Mouse (Mus musculus) gastrocnemius, postnatal 4 days (tissue): ENCODE results near the gene Pik3r1. TPM values are rescaled to one million over a fixed set of nuclear protein-coding genes. Genes with fewer than 3 reads are reported as not detected.
A peak's percentile ranks its signal among the peaks of the same experiment; 100 is the strongest.

ENCODE experiments used
- DNase-seq, 2 experiments: peaks; one replicate each; pipeline ENCODE4 v3.0.0; 2021 to 2022; ENCODE audit warnings: low spot score in 2 of 2, mixed read lengths in 2 of 2
- long read RNA-seq, 2 experiments: library from polyadenylated mRNA; stranded (forward); transcript quantifications; one replicate each; pipeline ENCODE4 v2.0.0; 2021
- total RNA-seq, 2 experiments: library from RNA; stranded (reverse); gene quantifications; 2 replicates each; pipeline ENCODE4 v1.2.3; 2021

The Pik3r1 gene
- total RNA-seq, result 10 to 100 TPM; 42.1 to 45.5 TPM
- long read RNA-seq, experiment 1, full-length matches to known transcripts, result 4 of 10 reads
- long read RNA-seq, experiment 1, partial matches to known transcripts, result 0 of 10 reads
- long read RNA-seq, experiment 1, other reads (novel, unspliced or antisense), result 6 of 10 reads
- long read RNA-seq, experiment 2, full-length matches to known transcripts, result 4 of 10 reads
- long read RNA-seq, experiment 2, partial matches to known transcripts, result 1 of 10 reads
- long read RNA-seq, experiment 2, other reads (novel, unspliced or antisense), result 5 of 10 reads

DNA sequence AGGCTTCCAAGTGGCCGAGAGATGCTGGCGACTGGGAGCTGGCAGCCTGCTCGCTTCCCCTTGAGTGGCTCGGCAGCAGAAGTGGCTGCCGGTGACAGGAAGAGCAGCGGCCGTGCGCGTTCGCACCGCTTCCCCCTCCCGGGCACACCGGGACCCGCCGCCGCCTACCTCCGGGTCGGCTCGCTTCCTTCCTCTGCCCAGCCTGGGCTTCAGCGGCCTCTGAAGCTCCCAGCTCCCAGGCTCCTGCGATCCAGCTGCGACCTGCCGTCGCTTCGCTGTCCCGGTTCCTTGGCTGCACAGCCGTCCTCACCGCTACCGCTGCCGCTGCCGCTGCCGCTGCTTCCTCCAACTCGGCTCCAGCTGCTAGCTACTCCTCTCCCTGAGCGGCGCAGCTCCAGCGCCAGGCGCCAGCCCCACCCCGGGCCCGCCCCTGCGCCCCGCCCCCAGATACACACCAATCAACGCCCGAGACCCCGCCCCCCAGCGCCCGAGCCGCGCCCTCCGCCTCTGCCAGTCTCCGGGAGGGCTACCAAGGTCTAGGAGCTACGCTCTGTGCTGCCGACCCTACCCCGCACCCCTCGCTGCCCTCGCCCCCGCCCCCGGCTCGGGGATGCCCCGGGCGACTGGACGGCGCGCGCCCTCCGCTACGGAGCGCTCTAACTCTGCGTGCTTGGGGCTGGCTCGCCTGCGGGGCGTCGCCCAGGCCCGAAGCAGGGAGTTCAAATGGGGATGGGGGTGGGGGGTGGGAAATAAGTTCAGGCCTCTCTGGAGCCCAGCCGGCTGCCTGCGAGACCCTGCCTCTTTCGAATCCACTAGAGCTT lies at the start of gene Pik3r1:
TSS of gene Pik3r1 (minus strand) at position 409 of the 821 bp plus-strand sequence.
- peak; percentile 98 to 99 for DNase-seq

DNA sequence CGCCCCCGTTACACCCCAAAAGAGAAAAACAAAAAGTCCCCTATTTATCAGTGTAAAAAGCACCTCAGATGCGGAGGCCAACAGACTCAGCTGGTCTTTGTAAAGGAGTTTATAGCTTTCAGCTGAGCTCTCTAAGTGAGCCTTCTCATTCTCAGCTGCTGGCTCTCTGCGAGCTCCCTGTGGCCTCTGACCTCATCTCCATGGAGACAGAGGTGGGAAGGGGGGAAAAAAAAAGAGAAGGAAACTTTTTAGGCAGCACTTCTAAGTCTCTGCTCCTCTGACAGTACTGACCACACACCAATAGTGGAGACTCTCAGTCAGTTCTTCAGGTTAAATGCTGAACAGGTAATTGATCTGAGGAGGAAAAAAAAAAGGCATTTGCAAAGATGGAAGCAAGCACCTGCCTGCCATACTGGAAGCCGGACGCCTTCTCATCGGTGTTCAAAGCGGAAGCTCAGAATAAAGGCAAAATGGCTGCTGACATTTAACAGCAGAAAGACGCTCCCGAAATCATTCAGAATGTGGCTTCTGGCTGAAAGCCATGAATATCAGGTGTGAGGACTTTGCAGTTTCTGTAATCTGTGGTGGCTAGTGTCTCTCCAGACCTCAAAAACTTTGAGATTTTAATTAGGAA lies 45.4 kb upstream of the Pik3r1 start:
- DNase-seq, result peak in 1 of 2 experiments; percentile 31

DNA sequence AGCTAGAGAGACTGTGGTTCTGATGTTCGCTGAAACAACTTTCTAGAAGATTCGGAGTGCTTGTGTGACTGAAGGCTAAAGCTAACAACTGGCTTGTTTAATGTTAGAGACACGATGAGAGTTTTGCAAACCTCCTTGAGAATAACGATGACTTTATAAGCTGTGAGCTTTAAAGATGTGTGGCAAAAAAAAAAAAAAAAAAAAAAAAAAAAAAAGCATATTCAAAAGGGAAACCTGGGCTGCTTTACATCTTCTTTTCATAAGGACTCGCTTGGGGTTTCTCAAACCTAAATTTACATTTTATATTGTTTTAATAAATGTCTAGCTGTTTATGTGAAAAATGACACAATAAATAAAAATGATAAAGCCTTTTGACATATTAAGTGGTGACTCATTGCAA lies 44.3 kb upstream of the Pik3r1 start:
- DNase-seq, result no peak

DNA sequence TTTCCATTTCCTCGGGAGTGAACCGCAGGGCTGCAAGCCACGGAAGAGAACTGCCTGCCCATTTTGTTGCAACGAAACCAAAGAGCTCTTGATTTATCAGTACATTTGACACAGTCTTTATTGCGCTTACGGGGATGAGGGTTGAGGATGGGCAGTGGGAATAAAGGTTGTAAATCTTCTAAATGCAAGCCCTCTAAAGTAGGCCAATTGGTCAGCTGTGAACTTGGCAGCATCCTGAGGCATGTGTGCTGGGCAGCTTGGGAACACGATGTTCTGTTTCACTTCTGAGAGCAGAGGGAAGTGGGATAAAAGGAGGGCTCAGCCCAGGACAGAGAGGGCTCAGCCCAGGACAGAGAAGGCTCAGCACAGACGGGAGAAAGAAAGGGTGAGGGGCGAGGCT lies 43.9 kb upstream of the Pik3r1 start:
- DNase-seq, result peak in 1 of 2 experiments; percentile 43

DNA sequence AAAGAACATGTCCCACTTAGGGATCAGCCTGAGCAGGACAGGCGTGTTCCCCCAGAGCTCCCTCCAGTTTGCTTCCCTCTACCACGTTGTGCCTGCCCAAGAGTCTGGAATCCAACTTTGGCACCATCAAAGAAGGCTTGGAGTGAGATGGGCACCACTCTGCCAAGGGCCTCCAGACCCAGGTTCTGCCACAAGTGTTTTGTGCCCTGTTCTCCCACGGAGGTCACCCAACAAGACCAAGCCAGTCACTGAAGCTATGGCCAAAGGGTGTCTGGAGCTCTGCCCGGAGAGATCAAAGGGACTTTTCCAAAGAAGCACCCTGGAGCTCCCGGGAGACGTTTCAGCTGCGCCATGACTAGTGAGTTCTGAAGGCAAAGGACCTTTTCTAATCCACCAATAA lies 42.6 kb upstream of the Pik3r1 start:
- DNase-seq, result no peak

DNA sequence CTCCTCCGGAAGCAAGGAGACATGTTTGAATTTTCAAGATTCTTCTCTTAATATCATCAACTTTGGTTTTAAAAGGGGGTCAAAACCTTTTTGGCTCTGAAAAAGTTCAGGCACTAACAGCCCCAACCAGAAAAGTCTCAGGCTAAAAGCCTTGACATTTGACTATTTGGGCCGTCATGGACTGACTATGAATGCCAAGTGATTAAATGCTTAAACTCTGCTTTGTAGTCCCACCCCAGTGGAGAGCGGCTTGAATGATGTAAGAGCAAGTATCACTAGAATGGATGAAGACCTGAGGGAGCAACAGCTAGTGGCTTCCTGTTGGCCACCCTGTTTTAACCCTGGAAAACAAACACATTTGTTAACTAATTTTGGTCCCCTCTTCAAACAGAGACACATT lies 41.8 kb upstream of the Pik3r1 start:
- no peak for DNase-seq

DNA sequence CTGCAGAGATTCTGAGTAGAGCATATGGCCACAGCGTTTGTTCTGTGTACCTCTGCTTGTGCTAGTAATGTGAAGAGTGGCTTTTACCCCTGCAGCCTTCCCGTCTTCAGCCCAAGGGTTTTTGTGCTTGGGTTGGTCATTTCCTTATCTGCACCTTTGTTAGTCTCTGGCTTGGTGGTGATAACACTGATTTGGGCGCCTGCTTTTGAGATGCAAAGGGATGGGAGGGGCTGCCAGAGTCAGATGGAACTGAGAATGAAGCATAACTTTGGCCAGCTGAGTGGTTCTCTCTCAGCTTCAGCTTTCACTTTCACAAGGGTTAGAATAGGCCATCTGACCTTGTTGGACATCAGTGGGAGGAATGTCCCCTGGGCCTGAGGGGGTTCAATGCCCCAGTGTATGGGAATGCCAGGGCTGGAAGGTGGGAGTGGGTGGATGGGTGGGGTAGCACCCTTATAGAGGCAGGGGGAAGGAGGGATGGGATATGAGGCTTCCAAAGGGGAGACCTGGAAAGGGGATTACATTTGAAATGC lies 37.6 kb upstream of the Pik3r1 start:
- no peak for DNase-seq

DNA sequence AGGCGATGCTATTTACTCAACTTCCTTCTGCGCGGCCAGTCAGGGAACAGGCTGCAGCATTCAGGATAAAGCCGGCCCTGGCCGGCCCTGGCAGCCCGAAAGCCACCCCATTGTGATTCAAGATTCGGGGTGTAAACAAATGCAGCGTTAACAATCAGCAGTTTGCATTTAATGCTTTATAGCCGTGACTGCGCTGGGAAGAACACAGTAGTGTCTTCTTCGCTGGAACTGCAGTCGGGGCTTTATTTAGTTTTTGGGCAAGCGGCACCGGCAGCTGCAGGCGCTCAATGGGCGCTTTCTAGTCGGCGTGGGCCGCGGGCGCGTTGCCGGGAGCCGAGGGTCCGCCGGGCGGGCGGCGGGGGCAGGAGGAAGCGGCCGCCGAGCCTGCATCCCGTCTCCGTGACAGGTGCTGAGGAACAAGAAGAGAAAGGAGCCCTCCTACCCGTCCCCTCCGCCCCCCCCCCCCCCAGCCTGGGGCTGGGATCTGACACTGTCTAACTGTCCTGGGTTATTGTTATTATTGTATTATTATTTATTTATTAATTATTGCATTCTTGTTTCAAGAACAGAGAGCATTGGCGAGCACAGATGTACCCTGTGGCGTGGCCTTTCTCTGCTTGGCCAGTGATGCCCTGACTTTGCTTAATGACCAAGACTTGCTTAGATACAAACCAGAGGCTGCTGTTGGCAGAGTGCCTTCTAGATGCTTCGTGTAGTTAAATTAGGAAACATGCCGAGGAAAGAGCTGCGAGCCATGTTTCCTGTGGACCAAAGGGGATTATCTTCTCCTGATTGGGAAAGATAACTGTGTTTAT lies 33.6 kb upstream of the Pik3r1 start:
- DNase-seq, result peak; percentile 34 to 67

DNA sequence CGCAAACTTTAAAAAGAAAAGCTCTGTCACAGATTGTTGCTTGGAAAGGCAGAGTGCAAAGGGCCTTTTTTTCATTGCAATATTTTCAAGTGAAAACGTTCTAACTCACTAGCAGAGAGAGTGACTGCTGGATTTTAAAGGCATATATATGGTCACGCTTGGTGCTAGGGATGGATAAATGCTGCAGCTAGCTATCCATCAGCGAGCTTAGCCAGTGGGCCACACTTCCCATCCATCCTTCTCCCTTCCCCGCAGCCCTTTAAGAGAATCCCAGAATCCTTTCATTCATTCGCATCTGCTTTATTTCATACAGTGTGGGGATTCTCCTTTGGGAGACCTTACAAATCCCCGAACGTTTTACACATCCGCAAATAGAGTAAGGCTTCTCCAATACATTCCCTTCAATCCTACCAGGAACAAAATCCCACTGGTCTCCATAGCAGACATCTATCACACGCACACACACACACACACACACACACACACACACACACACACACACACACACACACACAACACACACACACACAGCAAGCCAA lies 32.9 kb upstream of the Pik3r1 start:
- DNase-seq, result no peak

DNA sequence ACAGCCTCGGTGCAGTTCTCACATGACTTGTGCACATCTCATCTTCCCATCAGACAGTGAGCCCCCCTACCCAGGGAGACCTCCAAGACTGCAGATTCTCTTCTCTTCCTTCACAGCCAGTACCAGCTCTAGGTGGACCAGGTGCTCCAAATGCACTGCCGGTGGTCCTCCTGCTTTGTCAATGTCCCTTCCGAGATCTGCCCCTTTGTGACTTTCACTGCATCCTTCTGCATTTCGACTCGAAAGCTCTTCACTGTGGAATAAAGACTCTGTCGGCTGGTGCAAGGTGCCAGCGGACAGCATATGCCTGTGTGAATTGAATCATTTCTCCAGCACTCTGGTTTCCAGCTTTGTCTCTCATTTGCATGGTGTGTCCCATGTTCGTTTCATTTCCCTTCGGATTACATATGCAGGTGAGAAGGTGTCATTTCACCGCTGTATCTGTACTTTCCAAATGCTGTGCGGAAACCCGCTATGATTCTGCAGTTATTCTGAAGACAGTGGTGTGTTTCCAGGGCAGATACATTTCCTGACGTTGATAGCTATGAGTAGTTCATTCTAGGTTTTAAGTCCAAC lies 32.1 kb upstream of the Pik3r1 start:
- DNase-seq, result no peak

DNA sequence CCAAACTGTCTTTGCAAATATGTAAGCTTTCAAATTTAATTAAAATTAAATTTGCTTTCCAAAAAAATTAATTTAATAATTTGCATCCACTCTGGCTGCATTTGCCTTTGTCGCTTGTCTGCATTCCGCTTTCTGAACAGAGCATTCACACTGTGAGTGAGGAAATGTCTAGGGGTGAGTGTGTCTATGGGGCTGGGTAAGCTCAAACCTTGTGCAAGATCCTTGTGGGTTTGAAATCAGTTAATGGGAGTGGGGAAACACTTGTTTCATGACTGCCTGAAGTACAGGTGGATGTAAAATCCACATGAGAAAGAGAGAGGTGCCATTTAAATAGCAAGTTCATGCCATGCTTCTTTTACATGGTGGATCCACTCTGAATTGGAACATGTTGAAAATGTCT lies 31.3 kb upstream of the Pik3r1 start:
- DNase-seq, result no peak

DNA sequence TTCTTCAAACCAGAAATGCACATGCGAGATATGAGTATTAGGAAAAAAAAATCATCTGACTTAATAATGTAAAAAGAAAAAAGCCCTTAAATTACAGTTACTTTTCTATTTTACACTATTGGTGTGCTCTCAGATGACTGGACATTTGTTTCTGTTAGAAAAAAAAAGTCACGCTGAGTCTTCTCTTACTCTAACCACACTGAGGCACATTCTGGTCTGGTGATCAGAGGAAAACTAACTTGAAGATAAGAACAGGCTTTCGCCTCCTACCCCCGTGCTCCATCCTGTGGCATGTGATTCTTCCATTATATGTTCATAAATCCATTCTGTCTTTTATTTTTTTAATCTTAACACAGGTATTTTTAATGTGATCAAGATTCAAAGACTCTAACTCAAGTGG lies 30.5 kb upstream of the Pik3r1 start:
- no peak for DNase-seq

DNA sequence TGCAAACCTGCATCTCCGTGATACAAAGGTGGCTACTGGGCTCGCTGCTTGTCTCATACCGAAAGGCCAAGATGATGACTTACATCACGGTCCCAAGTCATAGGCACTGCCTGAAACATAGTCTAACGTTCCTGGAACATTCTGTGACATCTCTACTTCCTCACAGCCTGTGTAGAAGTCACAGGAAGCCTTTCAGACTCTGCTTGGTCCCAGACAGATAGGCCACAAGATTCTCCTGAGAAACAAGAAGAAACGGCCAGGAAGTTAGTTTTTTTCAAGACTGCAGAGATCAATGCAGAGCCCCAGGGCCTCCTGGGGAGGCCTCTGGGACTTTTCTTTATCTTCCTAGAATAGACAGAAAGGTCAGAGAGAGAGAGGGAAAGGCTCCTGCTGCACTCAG lies 29.0 kb upstream of the Pik3r1 start:
- no peak for DNase-seq

DNA sequence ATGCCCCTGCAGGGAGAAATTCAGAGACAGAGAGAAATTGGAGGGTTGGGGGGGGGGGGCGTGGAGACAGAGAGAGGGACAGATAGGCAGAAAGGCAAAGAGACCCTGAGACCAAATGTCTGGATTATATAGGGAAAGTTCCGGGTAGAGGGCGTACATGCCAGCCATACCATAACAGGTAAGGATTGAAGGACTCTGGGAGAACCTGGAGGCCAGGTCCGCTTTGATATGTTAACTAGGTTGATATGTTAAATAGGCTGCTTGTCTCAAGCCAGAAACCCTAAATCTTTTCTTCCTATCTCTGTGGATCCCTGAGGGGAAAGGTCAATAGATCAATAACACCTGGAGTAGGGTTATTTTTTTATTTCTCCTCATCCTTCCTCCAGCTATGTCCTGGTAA lies 17.7 kb upstream of the Pik3r1 start:
- no peak for DNase-seq

DNA sequence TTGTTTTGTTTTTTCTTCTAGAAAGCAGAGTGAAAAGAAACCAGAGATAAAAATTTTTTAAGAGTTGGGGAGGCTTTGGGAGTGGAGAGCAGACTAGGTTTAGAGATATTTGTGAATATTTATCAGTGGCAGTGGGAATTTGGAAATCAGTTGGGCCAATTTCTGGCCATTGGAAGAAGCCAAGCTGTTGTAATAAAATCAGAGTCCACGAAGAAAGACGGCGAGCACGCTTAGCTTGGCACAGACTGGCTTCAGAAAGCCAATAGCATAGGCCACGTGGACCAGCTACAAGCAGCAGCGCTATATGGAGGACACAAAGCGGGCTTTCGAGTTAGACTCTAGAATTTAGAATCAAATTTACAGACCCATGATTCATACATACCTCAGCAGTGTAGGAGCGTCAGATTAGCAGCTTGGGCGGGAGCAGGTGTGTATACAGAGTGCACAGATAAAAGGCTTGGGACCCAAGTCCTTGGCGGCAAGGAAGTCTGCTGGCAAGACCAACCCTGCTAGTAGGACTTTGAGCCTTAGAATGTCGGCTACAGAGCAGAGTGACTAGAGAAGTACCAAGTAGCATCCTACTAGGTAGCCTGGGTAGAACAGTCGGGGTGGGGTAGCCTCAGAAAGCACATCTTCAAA lies 16.8 kb upstream of the Pik3r1 start:
- DNase-seq, result no peak

DNA sequence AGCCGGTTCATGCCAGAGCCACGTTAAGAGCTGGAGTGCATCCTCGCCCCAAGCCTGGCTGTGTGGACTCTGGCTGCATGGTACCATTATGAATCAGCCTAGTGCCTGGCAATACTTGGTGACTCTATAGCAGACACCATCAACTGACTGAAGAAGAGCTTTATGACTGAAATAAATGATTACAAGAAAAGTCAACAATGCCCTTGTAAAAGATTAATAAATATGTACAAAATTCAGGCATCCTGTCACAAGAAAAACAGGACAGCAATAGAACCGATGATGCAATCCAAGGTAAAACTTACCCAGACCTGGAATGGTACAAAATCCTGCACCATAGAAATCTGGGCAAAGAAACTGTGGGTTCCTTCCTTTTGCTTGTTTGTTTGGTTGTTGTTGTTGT lies 11.0 kb upstream of the Pik3r1 start:
- DNase-seq, result no peak

DNA sequence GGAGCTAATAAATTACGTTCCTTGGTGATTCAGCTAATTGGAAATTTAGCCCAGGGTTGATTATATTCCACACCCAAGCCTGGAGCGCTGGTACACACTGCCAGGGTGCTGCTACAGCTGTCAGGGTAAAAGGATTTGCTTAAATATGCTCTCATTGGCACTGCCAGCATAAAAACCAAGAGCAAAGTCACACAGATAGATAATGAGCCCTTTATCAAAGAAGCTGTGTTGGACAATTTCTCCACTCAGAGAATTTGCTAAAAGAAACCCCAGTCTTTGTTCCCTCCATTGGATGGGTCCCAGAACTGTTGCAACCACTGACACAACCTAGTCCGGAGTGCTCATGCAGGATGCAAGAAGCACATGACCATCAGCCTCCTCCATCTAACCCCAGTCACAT lies 9.8 kb upstream of the Pik3r1 start:
- no peak for DNase-seq

DNA sequence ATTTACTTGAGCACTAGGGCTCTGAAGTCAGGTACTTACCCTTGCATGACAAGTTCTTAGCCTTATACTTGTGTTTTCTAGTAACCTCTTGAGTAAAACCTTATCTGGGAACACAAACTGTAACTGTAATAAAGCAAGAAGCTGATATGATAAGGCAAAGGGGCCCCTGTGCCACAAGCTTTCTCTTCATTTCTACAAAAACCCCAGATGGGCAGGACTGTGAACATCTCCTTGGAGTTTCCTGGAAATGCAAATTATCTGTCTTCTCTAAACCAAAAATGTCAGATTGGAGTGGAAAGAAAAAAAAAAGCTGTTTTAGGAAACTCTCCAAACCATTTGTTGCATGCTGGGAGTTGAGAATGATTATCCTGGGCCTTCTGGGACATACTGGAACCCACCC lies 3.1 kb upstream of the Pik3r1 start:
- no peak for DNase-seq

DNA sequence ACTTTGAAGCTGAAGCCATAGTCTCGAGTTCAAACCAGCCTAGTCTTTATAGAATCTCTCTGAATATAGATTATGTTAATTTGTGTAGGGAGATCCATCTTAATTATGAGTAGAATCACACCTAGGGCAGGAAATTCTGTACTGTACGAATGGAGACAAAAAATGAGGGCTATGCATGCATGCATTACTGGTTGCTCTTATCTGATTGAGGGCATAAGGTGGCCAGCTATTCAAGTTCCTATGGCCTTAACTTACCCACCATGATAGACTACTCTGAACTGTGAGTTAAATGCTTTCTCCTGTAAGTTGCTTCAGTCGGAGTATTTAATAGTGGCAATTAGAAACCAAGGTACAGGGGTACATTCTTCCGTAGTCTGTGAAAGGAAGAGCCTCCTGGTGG lies 1.9 kb upstream of the Pik3r1 start:
- no peak for DNase-seq

DNA sequence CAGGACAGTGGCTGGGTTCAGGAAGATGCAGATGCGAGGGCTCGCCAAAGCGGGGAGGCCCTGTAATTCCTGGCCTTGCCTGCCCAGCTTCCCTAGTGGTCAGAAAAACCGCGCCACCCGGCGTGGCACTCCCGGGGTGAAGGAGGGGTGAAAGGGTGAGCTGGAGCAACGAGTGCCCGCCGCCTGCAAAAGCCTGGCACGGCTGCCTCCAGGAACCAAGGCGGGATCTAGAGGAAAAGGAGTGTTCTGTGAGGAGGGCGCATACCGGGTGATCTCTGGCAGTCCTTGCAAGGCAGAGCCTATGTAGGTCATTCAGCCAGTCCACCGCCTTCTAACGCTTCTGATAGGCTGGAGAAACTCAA lies 594 bp upstream of the Pik3r1 start:
- peak; percentile 67 to 77 for DNase-seq
